Comparison of ENCODE assay signal across 9 mouse cellular contexts in the genomic region with DNA sequence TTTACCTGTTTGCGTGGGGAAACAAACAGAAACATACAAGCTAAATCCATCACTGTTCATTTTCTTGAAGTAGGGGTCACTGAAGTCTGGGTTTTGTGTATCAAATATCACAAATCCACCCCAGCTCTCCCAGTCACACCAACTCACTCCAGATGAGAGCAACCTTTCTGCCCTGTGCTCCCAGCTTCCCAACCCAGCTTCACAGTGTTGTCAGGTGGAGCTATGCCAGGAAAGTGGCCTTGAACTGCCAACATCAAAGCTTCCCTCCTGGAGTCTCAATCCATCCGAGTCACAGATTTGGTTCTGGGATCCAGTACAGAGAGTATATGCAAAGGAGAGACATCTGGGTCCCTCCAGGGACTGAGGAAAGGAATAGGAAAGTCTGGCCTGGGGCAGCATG. TPM values are rescaled to one million over a fixed set of nuclear protein-coding genes. Genes with fewer than 3 reads are reported as not detected.
A peak's percentile ranks its signal among the peaks of the same experiment; 100 is the strongest.
DNase-seq lines count a peak whose midpoint lies in the region; ATAC-seq and TF ChIP-seq lines count a peak whose summit lies in the region.
"Had no signal": no experiment of that assay in that cellular context is flagged by ENCODE, and none has a peak within 500 bp of the region (broad histone marks: within the 10 kb centered on the region; RNA-seq: fewer than 3 reads in every experiment).

No protein-coding gene starts in this region.

- H3K36me3 ChIP-seq in neural tube, embryonic 11.5 days (ENCODE audit: control insufficient read depth, insufficient read depth, low read length) = no peaks in the 10 kb centered on the region
- peaks cover 14% of the 10 kb centered on the region for H3K36me3 ChIP-seq in limb, embryonic 13.5 days
- H3K36me3 ChIP-seq in stomach, postnatal 0 days (ENCODE audit: control insufficient read depth, insufficient read depth, low read length) = no peaks in the 10 kb centered on the region

- no peak for TF ChIP-seq CTCF in stomach, postnatal 0 days (IDR thresholded peaks at IDR 0.05; ENCODE audit: low read depth)

- H3K4me3 ChIP-seq in neural tube, embryonic 11.5 days (ENCODE audit: low read depth, low read length) = no peak overlapping the region
- H3K4me3 ChIP-seq in limb, embryonic 13.5 days = peak overlapping the region; percentile 97
- H3K4me3 ChIP-seq in stomach, postnatal 0 days (ENCODE audit: low read depth, low read length) = no peak overlapping the region

- H3K4me2 ChIP-seq in neural tube, embryonic 11.5 days (ENCODE audit: low read depth) = no peak overlapping the region; the same call in 1 of the 2 replicates
- peak overlapping the region; percentile 91 for H3K4me2 ChIP-seq in limb, embryonic 13.5 days (replicated peaks)
- H3K4me2 ChIP-seq in stomach, postnatal 0 days (replicated peaks; ENCODE audit: low read depth) = peak overlapping the region; percentile 94

- no peak for ATAC-seq in neural tube, embryonic 11.5 days (ENCODE audit: insufficient read depth, low FRiP score, low TSS enrichment)
- no peak for ATAC-seq in limb, embryonic 13.5 days (ENCODE audit: low FRiP score, low read depth)
- no peak for ATAC-seq in stomach, postnatal 0 days (ENCODE audit: low FRiP score, low TSS enrichment)
- no peak for ATAC-seq in erythroblast, adult 5-6 weeks (replicated peaks; ENCODE audit: low FRiP score, poor library complexity, severe bottlenecking)

- H3K9me3 ChIP-seq in neural tube, embryonic 11.5 days (ENCODE audit: control insufficient read depth, low read length) = no peaks in the 10 kb centered on the region
- no peaks in the 10 kb centered on the region for H3K9me3 ChIP-seq in limb, embryonic 13.5 days
- no peaks in the 10 kb centered on the region for H3K9me3 ChIP-seq in stomach, postnatal 0 days (ENCODE audit: control insufficient read depth, low read length)

- H3K27me3 ChIP-seq in neural tube, embryonic 11.5 days (ENCODE audit: control insufficient read depth, insufficient read depth, low read length) = no peaks in the 10 kb centered on the region
- no peaks in the 10 kb centered on the region for H3K27me3 ChIP-seq in limb, embryonic 13.5 days
- H3K27me3 ChIP-seq in stomach, postnatal 0 days (ENCODE audit: control insufficient read depth, insufficient read depth, low read length) = no peaks in the 10 kb centered on the region

- no peak for DNase-seq in neural tube, embryonic 11.5 days (ENCODE audit: low spot score)
- DNase-seq in neural tube, embryonic 10.5 days (ENCODE audit: extremely low spot score, low spot score) = no peak
- peak; percentile 64 to 68 for DNase-seq in heart, postnatal 10 days
- DNase-seq in stomach, postnatal 0 days (ENCODE audit: low spot score) = no peak
- no peak for DNase-seq in urinary bladder, postnatal 25 days (ENCODE audit: low spot score)
- no peak for DNase-seq in frontal cortex, postnatal 14 days (ENCODE audit: low spot score in 2 of 2)
- DNase-seq: embryo, embryonic 11 days had no signal

- WGBS in neural tube, embryonic 11.5 days = 77% methylated on average over 2 of the region's 2 CpGs
- 62% methylated on average over 2 of the region's 2 CpGs for WGBS in limb, embryonic 13.5 days
- WGBS in stomach, postnatal 0 days = 65% methylated on average over 2 of the region's 2 CpGs

- TF ChIP-seq EP300 in stomach, postnatal 0 days (optimal IDR thresholded peaks at IDR 0.05) = no peak

- H3K27ac ChIP-seq in neural tube, embryonic 11.5 days (ENCODE audit: low read depth, low read length) = no peak overlapping the region
- H3K27ac ChIP-seq in limb, embryonic 13.5 days = peak overlapping the region; percentile 97; the same call in 1 of the 2 replicates
- H3K27ac ChIP-seq in stomach, postnatal 0 days (replicated peaks) = no peak overlapping the region

- intact Hi-C loops in heart, postnatal 10 days (cut with DNase I) = loop anchor here (10.0 kb wide), 1 partner anchor 181 kb away; a partner anchor contains a TSS

- peaks cover 16% of the 10 kb centered on the region for H3K4me1 ChIP-seq in neural tube, embryonic 11.5 days (ENCODE audit: control insufficient read depth, insufficient read depth, low read length)
- H3K4me1 ChIP-seq in limb, embryonic 13.5 days = peaks cover 47% of the 10 kb centered on the region
- peaks cover 8% of the 10 kb centered on the region for H3K4me1 ChIP-seq in stomach, postnatal 0 days (replicated peaks; ENCODE audit: control insufficient read depth, insufficient read depth)

- peak overlapping the region; percentile 97; the same call in 1 of the 2 replicates for H3K9ac ChIP-seq in neural tube, embryonic 11.5 days (ENCODE audit: low read length)
- H3K9ac ChIP-seq in limb, embryonic 13.5 days = peak overlapping the region; percentile 98; the same call in 1 of the 2 replicates
- H3K9ac ChIP-seq in stomach, postnatal 0 days (ENCODE audit: low read length) = no peak overlapping the region

RNA-seq across cellular contexts. Expression of a gene that starts 1.0 kb away (rescaled TPM):
- 371 and 381 TPM in 2 replicates for polyA plus RNA-seq in neural tube, embryonic 11.5 days (2014; fragmentation: Nextera tagmentation; extraction: Ambion mirVana)
- total RNA-seq in heart, postnatal 10 days (2021) = 1,000 to 10,000 TPM; 1,610 to 1,731 TPM
- 619 and 631 TPM in 2 replicates for polyA plus RNA-seq in limb, embryonic 13.5 days (2015; fragmentation: Nextera tagmentation; extraction: Ambion mirVana)
- 288 TPM in 2 replicates for polyA plus RNA-seq in stomach, postnatal 0 days (2015; fragmentation: Nextera tagmentation; extraction: Ambion mirVana)
- total RNA-seq in erythroblast, adult 5-6 weeks (2015; ENCODE audit: low replicate concordance) = 20.3 and 31.3 TPM in 2 replicates
- 17.6 and 24.5 TPM in 2 replicates for total RNA-seq in erythroblast, adult 5-6 weeks (2017; ENCODE audit: low replicate concordance)

Comparison
In these comparisons a context has a peak if more than half of its experiments do, and no peak if none do; other contexts are left out.
1. DNase-seq: peak in heart, postnatal 10 days (2 of 2); none in neural tube, embryonic 11.5 days (single experiment), neural tube, embryonic 10.5 days (single experiment), stomach, postnatal 0 days (single experiment), urinary bladder, postnatal 25 days (single experiment) and frontal cortex, postnatal 14 days (0 of 2).